Mouse (Mus musculus) layer of hippocampus, adult 9-11 months (tissue): ENCODE measurements around the gene Mrgbp.

ENCODE experiments used
- DNase-seq: peaks from one replicate; pipeline ENCODE4 v3.0.0; 2022

The Mrgbp gene

DNA sequence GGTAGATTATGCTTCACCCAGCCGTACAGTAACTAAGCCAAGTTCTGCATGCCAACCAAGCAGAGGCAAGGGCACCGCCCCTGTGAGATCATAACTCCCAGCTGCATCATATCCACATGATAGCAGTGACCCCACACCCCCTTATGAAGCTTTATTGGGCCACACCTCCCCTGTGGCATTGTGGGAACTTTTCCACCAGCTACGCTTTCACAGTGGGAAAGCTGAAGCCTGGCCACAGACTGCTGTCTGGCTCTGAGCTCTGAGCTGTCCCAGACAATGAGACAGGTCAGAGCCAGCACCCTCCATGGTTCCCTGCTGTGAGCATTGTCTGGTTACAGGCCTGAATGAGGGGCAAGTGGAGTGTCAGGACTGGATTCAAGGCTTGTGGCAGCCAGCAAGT lies at the start of gene Mrgbp:
Mrgbp (plus strand) TSS at position 303 of the 400 bp plus-strand sequence.
- no peak for DNase-seq

GRCm38 (mm10) chr2:180531671-180532385 lies 49.3 kb upstream of the Mrgbp start:
- DNase-seq, result no peak

DNA sequence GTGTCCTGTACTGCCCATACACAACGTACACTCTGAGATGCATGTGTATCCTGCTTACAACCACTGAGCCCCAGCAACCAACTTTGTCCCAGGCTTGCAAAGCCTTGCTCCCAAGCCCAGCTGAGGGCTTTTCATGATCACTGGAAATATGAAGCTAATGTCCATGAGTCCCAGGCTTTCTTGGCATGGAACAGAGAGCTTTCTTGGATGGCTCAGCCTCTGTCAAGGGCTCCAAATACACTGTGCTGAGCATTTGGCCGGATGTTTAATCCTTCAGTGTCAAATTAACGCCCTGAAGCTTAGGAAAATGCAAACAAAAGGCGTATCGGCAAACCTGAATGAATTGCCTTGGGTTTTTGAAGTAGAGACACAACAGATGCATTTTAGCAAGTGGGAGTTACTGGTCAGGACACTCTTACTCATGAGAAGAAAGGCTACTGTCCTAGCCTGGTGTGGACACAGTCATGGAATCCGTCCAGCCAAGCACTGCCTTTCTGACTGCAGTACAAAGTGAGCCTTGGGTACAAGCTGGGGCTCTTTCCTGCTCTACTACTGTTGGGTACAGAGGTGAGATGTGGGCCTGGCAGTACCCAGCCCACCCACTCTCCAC lies 48.6 kb upstream of the Mrgbp start:
- DNase-seq, result no peak

DNA sequence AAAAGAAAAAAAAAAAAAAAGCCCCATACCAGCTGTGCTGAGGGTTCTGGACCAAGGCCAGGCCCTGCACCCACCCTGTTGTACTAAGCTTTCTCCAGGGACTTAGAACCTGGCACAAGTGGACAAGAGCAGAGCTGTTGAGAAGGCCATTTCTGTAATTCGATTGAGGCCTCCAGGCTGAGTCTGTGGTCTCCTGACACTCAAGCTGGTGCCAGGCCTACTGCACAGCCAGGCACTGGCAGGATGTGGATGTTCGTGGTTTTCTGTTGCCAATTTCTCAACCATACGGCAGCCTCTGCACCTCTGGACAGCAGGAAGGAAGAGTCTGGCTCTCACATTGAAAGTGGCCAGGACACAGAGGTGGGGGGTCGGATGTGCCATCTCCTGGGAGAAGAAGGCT lies 47.9 kb upstream of the Mrgbp start:
- no peak for DNase-seq

- DNase-seq, result no peak
Measured at GRCm38 (mm10) chr2:180543675-180544074, 37.4 kb upstream of the Mrgbp start.

DNA sequence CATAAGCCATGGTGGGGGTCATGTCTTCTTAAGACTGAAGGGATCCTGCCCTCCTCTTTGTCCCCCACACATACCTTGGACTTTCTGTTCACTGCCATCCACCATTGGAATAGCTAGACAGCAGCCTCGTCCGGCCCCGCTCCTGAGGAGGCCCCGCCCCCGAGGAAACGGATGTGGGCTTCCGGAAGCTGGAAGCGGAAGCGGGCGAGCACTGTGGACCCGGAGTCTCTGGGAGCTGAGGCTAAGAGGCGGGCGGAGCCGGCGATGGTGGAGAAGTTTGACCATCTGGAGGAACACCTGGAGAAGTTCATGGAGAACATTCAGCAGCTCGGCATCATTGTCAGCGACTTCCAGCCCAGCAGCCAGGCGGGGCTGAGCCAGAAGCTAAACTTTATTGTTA lies 36.1 kb upstream of the Mrgbp start:
- no peak for DNase-seq

DNA sequence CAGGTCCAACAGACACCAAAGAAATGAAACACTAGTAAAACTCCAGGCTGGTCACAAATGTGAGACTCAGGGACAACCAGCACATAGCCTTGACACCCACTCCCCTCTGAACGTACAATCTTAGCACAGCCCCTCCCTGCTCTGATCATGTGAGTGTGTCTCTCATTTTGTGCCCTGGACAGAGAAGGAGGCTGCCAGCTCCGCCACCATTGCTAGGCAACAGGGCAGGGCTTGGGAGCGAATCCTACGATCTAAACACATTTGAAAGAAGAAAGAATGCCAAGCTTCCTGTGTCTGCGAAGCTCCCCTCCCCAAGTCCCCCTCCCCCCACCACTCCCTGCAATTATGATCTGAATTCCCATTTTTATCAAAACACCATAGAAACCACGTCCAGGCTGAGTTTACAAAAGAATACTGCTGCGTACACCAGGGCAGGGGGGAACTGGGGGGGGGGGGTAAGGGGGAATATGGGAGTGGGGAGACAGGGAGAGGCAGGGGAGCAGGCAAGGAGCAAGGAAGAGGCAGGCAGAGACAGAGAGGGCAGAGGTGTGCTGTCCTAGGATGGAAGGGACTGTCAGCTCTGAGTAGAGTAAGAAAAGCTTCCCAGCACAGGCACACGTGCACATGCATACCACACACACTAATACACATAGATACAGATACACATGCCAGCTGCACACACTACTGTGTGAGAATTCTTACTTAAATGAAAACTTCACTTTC lies 33.6 kb upstream of the Mrgbp start:
- DNase-seq, result peak; percentile 35

GRCm38 (mm10) chr2:180552340-180552739 lies 28.8 kb upstream of the Mrgbp start:
- no peak for DNase-seq

DNA sequence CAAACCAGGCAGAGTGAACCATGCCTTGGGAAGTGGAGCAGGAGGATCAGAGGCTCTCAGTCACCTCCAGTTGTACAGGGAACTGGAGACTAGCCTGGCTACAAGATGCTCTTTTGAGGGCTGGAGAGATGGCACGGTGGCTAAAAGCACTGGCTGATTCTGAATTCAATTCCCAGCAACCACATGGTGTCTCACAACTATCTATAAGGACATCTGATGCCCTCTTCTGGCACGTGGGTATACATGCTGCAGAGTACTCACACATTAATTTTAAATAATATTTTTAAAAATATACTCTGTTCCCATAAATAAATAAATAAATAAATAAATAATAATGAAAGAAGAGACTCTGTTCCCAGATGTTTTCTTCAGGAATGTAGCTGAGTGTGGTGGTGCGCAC lies 25.9 kb upstream of the Mrgbp start:
- DNase-seq, result no peak

DNA sequence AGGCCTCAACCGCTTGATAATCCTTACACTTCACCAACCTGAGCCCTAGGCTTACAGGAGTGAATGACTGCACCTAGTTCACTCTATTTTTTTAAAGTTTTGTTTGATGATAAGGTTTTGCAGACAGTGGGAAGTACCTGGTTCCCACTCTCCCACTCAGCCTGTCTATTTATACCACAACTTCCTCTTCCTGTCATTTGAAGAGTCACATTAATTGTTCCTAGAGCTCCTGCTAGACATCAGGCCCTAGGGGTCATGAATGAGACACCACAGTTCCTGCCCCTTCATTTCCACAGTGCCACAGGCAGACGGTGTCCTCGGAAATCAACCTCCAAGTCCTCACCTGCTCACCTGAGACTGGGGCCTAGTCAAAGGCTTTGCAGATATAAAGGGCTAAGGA lies 24.6 kb upstream of the Mrgbp start:
- no peak for DNase-seq

DNA sequence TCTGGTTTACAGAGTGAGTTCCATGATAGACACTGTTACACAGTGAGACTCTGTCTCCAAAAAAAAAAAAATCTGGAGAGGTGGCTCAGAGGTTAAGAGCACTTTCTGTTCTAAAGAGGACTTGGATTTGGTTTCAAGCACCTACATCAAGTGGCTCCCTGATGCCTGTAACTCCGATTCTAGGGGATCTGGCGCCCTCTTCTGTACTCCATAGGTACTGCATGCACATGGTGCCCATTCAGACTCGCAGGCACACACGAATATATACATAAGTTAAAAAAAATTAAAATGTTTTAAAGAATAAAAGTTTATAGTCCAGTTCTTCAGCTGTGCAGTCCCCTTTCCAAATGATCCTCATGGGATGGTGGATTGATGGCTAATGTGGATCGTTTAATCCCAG lies 20.9 kb upstream of the Mrgbp start:
- DNase-seq, result no peak

GRCm38 (mm10) chr2:180562146-180562545 lies 19.0 kb upstream of the Mrgbp start:
- DNase-seq, result no peak

GRCm38 (mm10) chr2:180563296-180563695 lies 17.8 kb upstream of the Mrgbp start:
- DNase-seq, result no peak

- peak; percentile 48 for DNase-seq
Measured at GRCm38 (mm10) chr2:180563841-180564240, 17.3 kb upstream of the Mrgbp start.

DNA sequence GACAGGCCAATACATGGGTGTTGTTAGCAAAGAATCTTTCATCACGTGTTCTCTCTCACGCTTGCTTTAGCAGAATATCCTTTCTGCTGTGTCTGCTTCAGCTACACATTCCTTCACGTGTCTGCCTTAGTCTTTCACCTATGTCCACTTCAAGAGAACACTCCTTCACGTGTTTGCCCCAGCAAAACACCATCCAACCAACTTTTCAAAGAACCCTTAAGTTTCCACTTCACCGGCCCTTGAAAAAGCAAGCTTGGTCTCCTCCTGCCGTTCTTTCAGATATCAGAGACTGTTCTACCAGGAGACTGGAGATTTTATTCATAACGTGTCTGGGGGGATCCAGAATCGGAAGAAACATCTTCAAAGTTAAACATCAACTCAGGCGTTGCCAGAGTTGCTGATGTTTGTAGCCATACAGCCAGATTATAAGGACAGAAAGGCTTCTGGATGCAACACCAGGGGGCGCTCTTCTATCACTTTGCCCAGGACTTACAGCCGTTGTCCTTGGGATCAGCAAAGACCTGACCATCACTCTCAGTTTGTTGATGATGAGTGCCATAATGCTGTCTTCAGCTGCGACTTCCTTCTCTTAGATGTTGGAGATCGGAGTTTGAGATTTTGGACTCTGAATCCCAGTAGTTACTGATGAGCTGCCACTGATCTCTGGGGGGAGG lies 14.7 kb upstream of the Mrgbp start:
- DNase-seq, result no peak

GRCm38 (mm10) chr2:180569028-180569643 lies 12.0 kb upstream of the Mrgbp start:
- DNase-seq, result no peak

DNA sequence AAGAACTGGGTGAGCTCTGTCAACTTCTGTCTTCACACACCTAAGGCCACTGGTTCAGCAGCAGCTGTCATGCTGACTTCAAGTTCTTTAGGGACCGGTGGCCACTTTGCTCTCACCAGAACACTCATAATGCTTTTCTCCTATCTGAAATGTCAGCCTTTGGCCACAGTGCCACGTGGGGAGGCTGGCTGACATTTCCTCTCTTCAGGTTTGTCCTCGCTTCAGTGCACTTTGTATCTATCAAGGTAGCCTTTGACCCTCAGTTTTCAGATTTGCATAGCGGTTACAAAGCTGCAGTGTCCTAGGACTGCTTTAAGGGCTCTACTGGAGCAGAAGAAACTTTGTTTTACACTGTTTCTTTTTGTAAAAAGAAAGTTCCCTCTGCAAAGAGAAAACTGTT lies 4.6 kb upstream of the Mrgbp start:
- no peak for DNase-seq

- peak; percentile 57 for DNase-seq
Measured at GRCm38 (mm10) chr2:180578686-180579085, 2.4 kb upstream of the Mrgbp start.

DNA sequence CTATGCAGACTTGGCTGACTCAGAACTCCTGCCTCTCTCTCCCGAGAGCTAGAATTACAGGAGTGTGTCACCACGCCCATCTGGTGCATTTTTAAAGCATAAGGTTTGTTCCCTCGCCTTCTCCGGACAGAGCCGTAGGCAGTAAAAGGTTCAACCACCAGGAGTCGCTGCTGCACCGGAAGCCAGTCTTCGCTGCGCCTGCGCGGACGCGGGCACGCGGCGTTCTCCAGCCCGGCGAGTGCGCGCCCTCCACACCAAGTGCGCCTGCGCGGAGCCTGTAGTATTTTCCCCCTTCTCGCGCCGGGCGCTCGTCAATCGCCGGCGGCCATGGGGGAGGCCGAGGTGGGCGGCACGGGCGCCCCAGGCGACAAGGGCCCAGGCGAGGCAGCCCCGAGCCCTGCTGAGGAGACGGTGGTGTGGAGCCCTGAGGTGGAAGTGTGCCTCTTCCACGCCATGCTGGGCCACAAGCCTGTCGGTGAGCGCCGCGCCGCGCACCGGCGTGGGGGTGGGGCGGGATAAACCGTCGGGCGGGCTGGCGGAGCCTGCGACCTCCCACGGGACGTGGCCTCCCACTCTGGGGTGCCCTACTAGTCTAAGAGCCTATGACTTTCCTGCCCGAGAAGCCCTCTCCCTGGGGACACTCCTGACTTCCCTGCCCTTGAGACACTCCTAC lies 1.5 kb downstream of the Mrgbp start:
- DNase-seq, result peak; percentile 94

GRCm38 (mm10) chr2:180583154-180583507 lies 2.0 kb downstream of the Mrgbp start:
- no peak for DNase-seq

DNA sequence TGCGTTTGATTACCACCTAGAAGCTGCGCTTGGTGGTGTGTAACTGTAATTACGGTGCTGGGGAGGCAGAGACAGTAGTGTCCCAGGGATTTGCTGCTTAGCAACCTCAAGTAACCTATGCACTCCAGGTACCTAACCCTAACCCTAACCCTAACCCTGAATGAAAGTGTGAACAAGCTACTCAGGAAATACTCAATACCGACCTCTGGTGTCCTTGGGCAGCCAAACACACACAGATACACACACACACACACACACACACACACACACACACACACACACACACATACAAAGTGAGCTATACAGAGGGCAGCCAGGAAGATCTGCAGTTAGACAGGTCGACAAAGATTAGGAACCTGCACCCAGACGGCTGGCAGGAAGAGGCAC lies 7.6 kb downstream of the Mrgbp start:
- no peak for DNase-seq

DNA sequence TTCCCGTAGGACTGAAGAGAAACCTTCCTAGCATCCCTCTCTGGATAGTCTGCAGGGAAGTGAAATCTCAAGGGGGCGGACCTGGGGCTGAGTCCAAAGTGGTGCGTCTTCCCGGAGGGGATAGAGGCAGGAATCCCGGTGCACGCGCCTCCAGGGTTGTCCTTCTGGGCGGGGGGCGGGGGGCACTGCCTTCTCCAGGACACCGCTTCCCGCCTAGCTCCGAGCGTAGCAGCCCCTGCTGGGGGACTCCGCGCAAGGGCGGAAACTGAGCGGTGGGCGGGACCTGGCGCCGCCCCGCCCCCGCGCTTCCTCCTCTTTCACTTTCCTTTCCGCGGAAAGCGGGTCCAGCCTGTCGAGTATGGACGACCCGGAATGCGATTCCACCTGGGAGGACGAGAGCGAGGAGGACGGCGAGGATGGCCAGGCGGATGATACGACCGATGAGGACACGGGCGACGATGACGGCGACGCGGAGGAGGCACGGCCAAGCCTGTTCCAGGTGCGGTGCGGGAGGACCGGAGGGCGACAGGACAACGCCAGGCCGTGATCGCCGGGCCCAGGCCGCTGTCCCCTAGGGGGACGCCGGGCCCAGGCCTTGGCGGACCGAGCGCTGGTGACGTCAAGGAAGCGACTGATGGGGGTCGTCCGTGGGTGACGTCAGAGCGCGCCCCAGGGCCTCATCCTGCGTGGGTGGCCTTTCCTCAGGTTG lies 8.2 kb downstream of the Mrgbp start, which contains the start of gene Ogfr:
Ogfr (plus strand) TSS at position 123 of the 709 bp plus-strand sequence.
- DNase-seq, result peak; percentile 78
